Mouse (Mus musculus) thymus, adult 2 months (tissue): ENCODE results near the gene Scgb3a1.

Experiments
- CTCF ChIP-seq: fragments of 200-500 bp; IDR thresholded peaks from 2 replicates; pipeline ENCODE4 v1.5.1; 2012; ENCODE audit warnings: mild to moderate bottlenecking, control low read depth, low read length, moderate library complexity, borderline replicate concordance; ENCODE audit not compliant: control insufficient read depth, poor library complexity, insufficient read depth; ENCODE audit errors: extremely low read depth
- POLR2A ChIP-seq: fragments of 200-500 bp; IDR thresholded peaks from 2 replicates; pipeline ENCODE4 v1.6.1; 2012; ENCODE audit warnings: mild to moderate bottlenecking, low read length, control low read depth, moderate library complexity; ENCODE audit not compliant: control insufficient read depth, poor library complexity, insufficient read depth; ENCODE audit errors: extremely low read depth

DNA sequence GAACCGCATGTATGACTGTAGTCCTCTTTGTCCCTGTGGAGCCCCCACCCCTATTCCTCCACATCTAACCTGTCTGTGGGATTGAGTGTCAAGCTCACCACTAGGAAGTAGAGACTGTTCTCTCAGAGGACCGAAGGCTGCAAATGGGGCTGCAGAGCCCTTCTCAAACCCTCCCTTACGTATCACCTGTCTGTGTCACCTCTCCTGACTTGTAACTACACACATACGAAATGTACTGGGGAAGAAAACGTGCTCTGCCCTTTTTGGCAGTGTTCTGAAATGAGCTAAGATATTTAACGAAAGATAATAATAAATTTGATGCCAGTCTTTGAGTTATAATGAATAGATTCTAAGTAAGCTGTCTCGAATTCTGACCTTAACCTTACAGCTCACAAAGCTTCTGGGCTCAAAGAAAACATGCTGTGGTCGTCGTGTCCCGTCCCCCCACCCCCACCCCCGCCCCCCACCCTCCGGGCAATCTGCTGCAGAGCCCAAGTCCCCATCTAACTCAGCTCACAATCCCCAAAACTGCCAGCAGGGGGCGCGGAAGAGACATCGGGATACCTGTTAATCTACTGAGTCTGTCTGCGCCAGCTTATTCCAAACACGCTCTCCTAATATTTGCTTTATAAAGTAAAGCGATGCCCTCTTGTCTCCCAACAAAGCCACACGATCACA, 10.9 kb upstream of the Scgb3a1 start:
- TF ChIP-seq POLR2A (no peak), CTCF (peak; percentile 27; the same call in 1 of the 2 replicates)
